Mouse (Mus musculus) splenic B cell, adult 2 months (primary cell): ENCODE results near the gene Dnajb1.
"Not testable (repeated sequence)": the region's sequence is repeated elsewhere in the genome, so short reads cannot be mapped to it uniquely, and the experiment has no call there.

Experiments used
- DNase-seq: peaks from one replicate; pipeline ENCODE4 v3.0.0-alpha.2; 2011; ENCODE audit warnings: low read depth, low spot score
- H3K27me3 ChIP-seq: 2 replicates; pipeline ENCODE4 v1.6.1; 2012; ENCODE audit warnings: mild to moderate bottlenecking, low read length, moderate library complexity, mixed read lengths; ENCODE audit not compliant: control insufficient read depth, poor library complexity, insufficient read depth, severe bottlenecking
- H3K36me3 ChIP-seq: 2 replicates; pipeline ENCODE4 v1.6.1; 2012; ENCODE audit warnings: mild to moderate bottlenecking, low read length, moderate library complexity, mixed read lengths; ENCODE audit not compliant: control insufficient read depth, poor library complexity, insufficient read depth, severe bottlenecking

Dnajb1 gene

GRCm38 (mm10) chr8:83607661-83608397, at the start of gene Dnajb1, which contains the start of gene Tecr:
Gene Dnajb1 (plus strand): TSS chr8:83608193.
Gene Tecr (minus strand): TSS chr8:83607971.
- no peaks in the 10 kb centered on the region for H3K27me3 ChIP-seq
- peak; percentile 100 for DNase-seq
- peaks cover 14% of the 10 kb centered on the region for H3K36me3 ChIP-seq

GRCm38 (mm10) chr8:83562669-83563068, 45.3 kb upstream of the Dnajb1 start:
- no peaks in the 10 kb centered on the region for H3K36me3 ChIP-seq
- no peak for DNase-seq

GRCm38 (mm10) chr8:83563246-83563645, 44.7 kb upstream of the Dnajb1 start:
- Histone ChIP-seq H3K27me3 (no peaks in the 10 kb centered on the region), H3K36me3 (no peaks in the 10 kb centered on the region; the same call in 1 of the 2 replicates)
- no peak for DNase-seq

More at GRCm38 (mm10) chr8:83562669-83563068, 45.3 kb upstream of the Dnajb1 start:
- no peaks in the 10 kb centered on the region for H3K27me3 ChIP-seq

- Histone ChIP-seq H3K36me3 (no peaks in the 10 kb centered on the region; the same call in 1 of the 2 replicates), H3K27me3 (no peaks in the 10 kb centered on the region)
- DNase-seq = peak; percentile 57
Observed at GRCm38 (mm10) chr8:83565731-83566375, 42.1 kb upstream of the Dnajb1 start.

GRCm38 (mm10) chr8:83566469-83567395, 41.3 kb upstream of the Dnajb1 start, which contains the start of gene Ndufb7:
Gene Ndufb7 (plus strand): TSS chr8:83566671.
- H3K27me3 ChIP-seq = no peaks in the 10 kb centered on the region
- H3K36me3 ChIP-seq = peaks cover 2% of the 10 kb centered on the region
- peak; percentile 95 for DNase-seq

- Histone ChIP-seq H3K36me3 (peaks cover 2% of the 10 kb centered on the region), H3K27me3 (no peaks in the 10 kb centered on the region)
- no peak for DNase-seq
Observed at GRCm38 (mm10) chr8:83567668-83568067, 40.3 kb upstream of the Dnajb1 start.

- DNase-seq = no peak
- peaks cover 2% of the 10 kb centered on the region for H3K36me3 ChIP-seq
- no peaks in the 10 kb centered on the region for H3K27me3 ChIP-seq
Observed at GRCm38 (mm10) chr8:83568128-83568527, 39.9 kb upstream of the Dnajb1 start.

- H3K27me3 ChIP-seq = no peaks in the 10 kb centered on the region
- DNase-seq = no peak
Observed at GRCm38 (mm10) chr8:83568755-83569154, 39.2 kb upstream of the Dnajb1 start.

GRCm38 (mm10) chr8:83569165-83569564, 38.8 kb upstream of the Dnajb1 start:
- no peak for DNase-seq
- Histone ChIP-seq H3K27me3 (no peaks in the 10 kb centered on the region), H3K36me3 (peaks cover 2% of the 10 kb centered on the region)

More at GRCm38 (mm10) chr8:83568755-83569154, 39.2 kb upstream of the Dnajb1 start:
- peaks cover 2% of the 10 kb centered on the region for H3K36me3 ChIP-seq

- peaks cover 2% of the 10 kb centered on the region for H3K36me3 ChIP-seq
Observed at GRCm38 (mm10) chr8:83570272-83571000, 37.6 kb upstream of the Dnajb1 start.

GRCm38 (mm10) chr8:83571001-83571340, 37.0 kb upstream of the Dnajb1 start:
- H3K36me3 ChIP-seq, DNase-seq: not testable (repeated sequence)

More at GRCm38 (mm10) chr8:83570272-83571000, 37.6 kb upstream of the Dnajb1 start:
- no peaks in the 10 kb centered on the region for H3K27me3 ChIP-seq
- DNase-seq = no peak

GRCm38 (mm10) chr8:83571791-83572190, 36.2 kb upstream of the Dnajb1 start:
- H3K27me3 ChIP-seq = no peaks in the 10 kb centered on the region

More at GRCm38 (mm10) chr8:83571001-83571340, 37.0 kb upstream of the Dnajb1 start:
- H3K27me3 ChIP-seq = not testable (repeated sequence)

GRCm38 (mm10) chr8:83572246-83572812, 35.7 kb upstream of the Dnajb1 start:
- no peak for DNase-seq
- Histone ChIP-seq H3K36me3 (peaks cover 2% of the 10 kb centered on the region), H3K27me3 (no peaks in the 10 kb centered on the region)

More at GRCm38 (mm10) chr8:83571791-83572190, 36.2 kb upstream of the Dnajb1 start:
- H3K36me3 ChIP-seq = peaks cover 2% of the 10 kb centered on the region
- DNase-seq = no peak
